Mouse (Mus musculus): Measurements from ENCODE around the gene Ipcef1.

DNA sequence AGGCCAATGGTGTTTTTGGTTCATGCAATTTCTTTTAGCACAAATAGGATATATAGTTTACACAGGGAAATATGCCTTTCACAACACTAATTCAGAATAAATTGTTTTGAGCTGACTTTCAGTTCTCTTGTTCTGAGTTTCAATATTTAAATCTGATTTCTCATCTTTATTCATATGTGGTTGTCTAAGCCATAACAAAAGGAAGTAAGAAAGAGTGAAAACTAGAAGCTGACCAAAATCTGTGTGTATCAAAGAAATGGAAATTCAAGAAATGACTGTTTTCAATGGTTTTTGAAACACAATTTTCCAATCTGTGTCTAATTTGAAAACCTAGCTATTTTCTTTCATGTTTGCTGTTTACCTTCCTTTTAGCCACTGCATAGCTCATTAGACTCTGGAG is 11.2 kb downstream of the Ipcef1 start:
- no peak for TF ChIP-seq CTCF (conservative IDR thresholded peaks at IDR 0.05; ENCODE audit: low read length)
- TF ChIP-seq NANOG (IDR thresholded peaks at IDR 0.05; ENCODE audit: borderline replicate concordance, low read length) = no peak

Data from E14TG2a.4 (cell line).